Mouse (Mus musculus) hindbrain, embryonic 16.5 days (tissue): ENCODE data around the gene Trarg1. TPM values are rescaled to one million over a fixed set of nuclear protein-coding genes. Genes with fewer than 3 reads are reported as not detected.
A peak's percentile ranks its signal among the peaks of the same experiment; 100 is the strongest.
"Not testable (repeated sequence)": the region's sequence is repeated elsewhere in the genome, so short reads cannot be mapped to it uniquely, and the experiment has no call there.

Experiments
- ATAC-seq: fragments of 200-750 bp; cut with Nextera tagmentation; 2 replicates; pipeline ENCODE4 v1.8.0; 2017; ENCODE audit warnings: moderate TSS enrichment, moderate library complexity
- H3K27ac ChIP-seq: fragments of 300-500 bp; sonication (generic); 2 replicates; pipeline ENCODE4 v1.5.1; 2014; ENCODE audit warnings: low read depth, mild to moderate bottlenecking, control low read depth, low read length, moderate library complexity
- H3K27me3 ChIP-seq: fragments of 300-500 bp; sonication (generic); replicated peaks from 2 replicates; pipeline ENCODE4 v1.6.1; 2014; ENCODE audit warnings: low read length; ENCODE audit not compliant: control insufficient read depth, insufficient read depth
- H3K36me3 ChIP-seq: fragments of 300-500 bp; sonication (generic); 2 replicates; pipeline ENCODE4 v1.6.1; 2014; ENCODE audit warnings: mild to moderate bottlenecking, low read length, moderate library complexity, mixed read lengths; ENCODE audit not compliant: control insufficient read depth, insufficient read depth
- H3K4me1 ChIP-seq: fragments of 300-500 bp; sonication (generic); 2 replicates; pipeline ENCODE4 v1.6.1; 2014; ENCODE audit warnings: low read depth, low read length; ENCODE audit not compliant: control insufficient read depth, insufficient read depth
- H3K4me2 ChIP-seq: fragments of 300-500 bp; sonication (generic); 2 replicates; pipeline ENCODE4 v1.6.1; 2014; ENCODE audit warnings: mild to moderate bottlenecking, low read length, control low read depth, moderate library complexity
- H3K4me3 ChIP-seq: fragments of 300-500 bp; sonication (generic); 2 replicates; pipeline ENCODE4 v1.5.1; 2014; ENCODE audit warnings: mild to moderate bottlenecking, low read length, control low read depth, moderate library complexity
- H3K9ac ChIP-seq: fragments of 300-500 bp; sonication (generic); 2 replicates; pipeline ENCODE4 v1.6.1; 2014; ENCODE audit warnings: low read depth, mild to moderate bottlenecking, control low read depth, low read length, moderate library complexity
- H3K9me3 ChIP-seq: fragments of 300-500 bp; sonication (generic); 2 replicates; pipeline ENCODE4 v1.6.1; 2014; ENCODE audit warnings: mild to moderate bottlenecking, low read length, moderate library complexity; ENCODE audit not compliant: control insufficient read depth
- WGBS: fragments of 180-500 bp; shearing (Covaris S2); extraction: QIAGEN DNeasy Blood & Tissue Kit; methylation state at CpG from one replicate; pipeline ENCODE4 v1.1.7; 2014; 5-methylcytosine and 5-hydroxymethylcytosine counted together
- polyA plus RNA-seq: library from polyadenylated mRNA; unstranded; fragments of >200 nt; fragmentation: Nextera tagmentation; extraction: Ambion mirVana; gene quantifications from 2 replicates; pipeline ENCODE4 v1.2.1, GENCODE M21; 2015

Trarg1 gene
- 1.6 and 1.9 TPM in 2 replicates for polyA plus RNA-seq

DNA sequence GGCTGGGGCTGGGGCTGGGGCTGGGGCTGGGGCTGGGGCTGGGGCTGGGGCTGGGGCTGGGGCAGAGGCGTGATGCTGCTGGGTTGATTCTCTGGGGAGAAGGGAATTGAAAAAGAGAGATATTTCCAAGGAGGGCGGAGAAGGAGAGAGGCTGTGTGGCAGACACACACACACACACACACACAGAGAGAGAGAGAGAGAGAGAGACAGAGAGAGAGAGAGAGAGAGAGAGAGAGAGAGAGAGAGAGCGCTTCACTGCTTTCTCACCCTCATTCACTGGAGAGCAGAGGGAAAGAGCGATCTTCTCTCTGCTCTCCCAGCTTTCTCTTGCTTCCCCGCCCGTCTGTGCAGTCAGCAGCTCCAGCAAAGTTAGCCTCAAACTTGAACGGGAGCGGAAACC, at the start of gene Trarg1:
Gene Trarg1, plus strand, starts transcription at position 301 of the 400 bp plus-strand sequence.
- H3K9me3 ChIP-seq, H3K4me2 ChIP-seq, H3K4me1 ChIP-seq, H3K27me3 ChIP-seq, H3K9ac ChIP-seq, H3K36me3 ChIP-seq, H3K27ac ChIP-seq, ATAC-seq, H3K4me3 ChIP-seq: not testable (repeated sequence)
- whole genome bisulfite sequencing = 46% methylated on average over 8 of the region's 8 CpGs

DNA sequence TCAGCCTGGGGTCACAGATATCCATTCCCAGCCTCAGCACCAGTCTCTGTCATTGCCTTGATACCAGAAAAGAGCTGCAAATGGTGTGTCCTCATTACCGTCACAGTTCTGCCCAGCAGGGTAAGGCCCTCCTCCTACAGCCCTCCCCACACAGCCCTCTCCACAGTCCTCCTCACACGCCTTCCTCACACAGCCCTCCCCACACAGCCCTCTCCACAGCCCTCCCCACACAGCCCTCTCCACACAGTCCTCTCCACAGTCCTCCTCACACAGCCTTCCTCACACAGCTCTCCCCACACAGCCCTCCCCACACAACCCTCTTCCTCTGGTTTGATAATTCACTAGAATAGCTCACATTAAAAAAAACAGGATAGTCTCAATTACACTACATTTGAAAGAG, 49.6 kb upstream of the Trarg1 start:
- Histone ChIP-seq H3K9ac (no peak overlapping the region), H3K27me3 (no peaks in the 10 kb centered on the region), H3K4me1 (no peaks in the 10 kb centered on the region), H3K9me3 (no peaks in the 10 kb centered on the region), H3K36me3 (no peaks in the 10 kb centered on the region), H3K4me3 (no peak overlapping the region), H3K27ac (no peak overlapping the region), H3K4me2 (no peak overlapping the region)
- WGBS = 34% methylated on average over 2 of the region's 2 CpGs
- ATAC-seq = no peak

DNA sequence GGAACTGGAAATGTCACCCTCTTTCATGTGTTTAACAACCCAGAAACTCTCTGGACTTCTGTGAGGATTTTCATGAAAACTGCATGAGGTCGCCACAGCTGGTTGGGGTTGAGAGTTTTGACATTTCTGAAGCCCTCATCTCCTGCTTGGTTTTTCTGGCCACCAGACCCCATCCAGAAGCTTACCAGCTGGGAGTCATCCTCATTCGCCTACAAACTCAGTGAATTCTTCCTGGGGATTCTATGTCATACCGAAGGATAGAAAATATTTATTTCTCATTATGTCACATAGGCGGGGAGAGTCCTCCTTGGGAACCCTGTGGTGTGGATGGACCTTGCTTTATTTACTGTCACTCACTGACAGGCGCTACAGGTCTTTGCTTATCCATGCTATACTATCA, 49.1 kb upstream of the Trarg1 start:
- WGBS = 86% methylated on average over 5 of the region's 5 CpGs
- H3K9me3 ChIP-seq = no peaks in the 10 kb centered on the region
- no peak for ATAC-seq
- H3K27me3 ChIP-seq = no peaks in the 10 kb centered on the region
- H3K4me1 ChIP-seq = no peaks in the 10 kb centered on the region
- no peak overlapping the region for H3K27ac ChIP-seq
- no peak overlapping the region for H3K4me2 ChIP-seq
- no peaks in the 10 kb centered on the region for H3K36me3 ChIP-seq
- no peak overlapping the region for H3K4me3 ChIP-seq
- H3K9ac ChIP-seq = no peak overlapping the region

DNA sequence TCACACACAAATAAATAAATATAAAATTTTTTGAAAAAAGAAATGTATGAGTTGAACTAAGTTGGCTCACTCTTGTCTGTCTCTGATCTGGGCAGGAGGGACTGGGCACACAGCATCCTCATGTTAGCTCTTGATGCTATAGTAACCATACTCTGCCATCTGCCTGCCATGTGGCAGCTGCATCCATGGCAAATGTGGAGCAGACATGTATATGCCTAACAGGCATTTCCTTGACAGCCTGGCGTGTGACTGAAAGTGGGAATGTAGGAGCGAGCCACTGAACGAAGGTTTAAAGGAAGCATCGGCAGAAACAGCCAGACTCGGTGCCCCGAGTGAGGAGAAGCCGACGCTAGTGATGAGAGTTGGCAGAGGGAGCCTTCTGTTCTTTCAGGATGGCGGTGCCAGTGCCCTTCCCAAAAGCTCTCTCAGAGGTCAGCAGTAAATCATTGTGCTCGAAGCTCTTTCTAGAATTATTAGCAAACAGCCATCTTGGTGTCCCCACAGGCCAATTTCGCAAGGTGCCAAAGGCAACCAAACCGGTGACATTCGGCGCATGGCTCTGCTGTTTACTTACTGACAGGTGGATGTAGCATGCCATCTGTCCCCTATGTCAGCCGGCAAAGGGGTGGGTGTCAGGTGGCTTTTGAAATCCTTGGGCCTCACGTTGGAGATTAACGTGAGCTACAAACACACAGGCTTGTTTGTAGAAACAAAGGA, 40.2 kb upstream of the Trarg1 start:
- peak overlapping the region; percentile 20; the same call in 1 of the 2 replicates for H3K27ac ChIP-seq

DNA sequence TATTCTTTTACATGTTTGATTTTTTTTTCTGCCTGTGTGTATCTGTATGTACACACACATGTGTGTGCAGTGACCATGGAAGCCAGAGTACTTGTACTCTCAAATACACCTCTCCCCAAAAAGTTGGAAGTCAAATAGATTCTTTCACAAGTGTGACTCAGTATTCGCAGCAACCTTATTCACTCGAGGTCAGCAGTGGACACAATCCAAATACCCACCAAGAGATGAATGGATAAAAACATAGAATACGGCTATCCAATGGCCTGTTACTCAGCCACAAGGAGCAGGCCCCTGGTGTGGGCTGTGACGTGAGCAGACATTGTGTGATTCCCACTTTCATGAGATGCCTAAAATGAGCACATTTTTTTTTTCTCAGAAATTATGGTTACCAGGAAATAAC, 39.4 kb upstream of the Trarg1 start:
- Histone ChIP-seq H3K36me3 (no peaks in the 10 kb centered on the region), H3K27me3 (no peaks in the 10 kb centered on the region; the same call in 1 of the 2 replicates), H3K27ac (no peak overlapping the region), H3K4me1 (peaks cover 18% of the 10 kb centered on the region), H3K4me2 (no peak overlapping the region), H3K9me3 (no peaks in the 10 kb centered on the region), H3K9ac (no peak overlapping the region), H3K4me3 (no peak overlapping the region)
- no peak for ATAC-seq
- WGBS = 59% methylated on average over 4 of the region's 4 CpGs

More for the DNA sequence above, 40.2 kb upstream of the Trarg1 start:
- Histone ChIP-seq H3K4me1 (peaks cover 10% of the 10 kb centered on the region), H3K27me3 (no peaks in the 10 kb centered on the region), H3K4me3 (no peak overlapping the region), H3K4me2 (no peak overlapping the region), H3K36me3 (no peaks in the 10 kb centered on the region), H3K9ac (no peak overlapping the region), H3K9me3 (no peaks in the 10 kb centered on the region)
- 53% methylated on average over 17 of the region's 17 CpGs for WGBS
- ATAC-seq = 0 out of 2 replicates have a peak, but pooled peaks have one; percentile 61

DNA sequence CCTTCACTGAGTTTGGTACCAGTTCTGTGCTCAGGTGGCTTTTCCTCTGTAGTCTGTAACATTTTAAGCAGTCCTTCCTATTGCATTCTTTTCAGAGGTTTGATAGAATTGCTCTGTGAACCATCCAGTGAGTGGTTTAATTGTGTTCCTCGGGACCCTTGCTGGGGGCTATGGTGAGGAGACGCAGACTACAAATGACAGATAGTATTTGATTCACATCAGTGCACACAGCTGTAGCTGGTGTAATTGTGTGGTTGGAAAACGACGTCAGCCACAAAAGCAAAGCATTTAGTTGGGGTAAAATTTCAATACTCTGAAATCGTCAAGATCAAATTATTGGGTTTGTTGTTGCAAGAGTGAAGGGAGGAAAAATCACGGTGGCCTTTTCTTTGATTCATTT, 35.4 kb upstream of the Trarg1 start:
- no peak overlapping the region for H3K4me2 ChIP-seq
- peak overlapping the region; percentile 59 for H3K27ac ChIP-seq
- WGBS = 29% methylated on average over 6 of the region's 6 CpGs
- no peak overlapping the region for H3K9ac ChIP-seq
- no peaks in the 10 kb centered on the region; the same call in 1 of the 2 replicates for H3K27me3 ChIP-seq
- H3K9me3 ChIP-seq = no peaks in the 10 kb centered on the region
- no peak for ATAC-seq
- no peak overlapping the region for H3K4me3 ChIP-seq
- H3K36me3 ChIP-seq = no peaks in the 10 kb centered on the region
- peaks cover 39% of the 10 kb centered on the region for H3K4me1 ChIP-seq

DNA sequence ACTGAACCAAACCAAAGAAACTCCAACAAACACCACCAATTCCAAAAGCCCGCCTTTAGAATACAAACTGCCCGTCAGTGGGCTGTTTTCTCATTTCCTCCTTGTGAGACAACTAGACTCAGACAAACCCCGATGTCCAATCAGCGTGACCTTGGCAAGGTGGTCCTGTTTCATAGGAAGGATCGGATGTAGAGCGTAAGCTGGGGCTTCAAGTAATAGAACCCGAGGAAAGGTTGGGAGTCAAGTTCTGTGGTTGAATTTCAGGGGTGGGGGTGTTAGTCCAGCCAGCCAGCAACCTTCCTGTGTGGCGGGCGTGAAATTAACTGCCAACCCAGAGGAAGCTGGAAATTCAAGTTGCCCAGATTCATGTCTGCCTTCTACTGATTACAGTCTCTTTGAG, 34.6 kb upstream of the Trarg1 start:
- Histone ChIP-seq H3K9ac (0 out of 2 replicates have a peak overlapping the region, but pooled peaks have one; percentile 35), H3K27ac (no peak overlapping the region; the same call in 1 of the 2 replicates)

DNA sequence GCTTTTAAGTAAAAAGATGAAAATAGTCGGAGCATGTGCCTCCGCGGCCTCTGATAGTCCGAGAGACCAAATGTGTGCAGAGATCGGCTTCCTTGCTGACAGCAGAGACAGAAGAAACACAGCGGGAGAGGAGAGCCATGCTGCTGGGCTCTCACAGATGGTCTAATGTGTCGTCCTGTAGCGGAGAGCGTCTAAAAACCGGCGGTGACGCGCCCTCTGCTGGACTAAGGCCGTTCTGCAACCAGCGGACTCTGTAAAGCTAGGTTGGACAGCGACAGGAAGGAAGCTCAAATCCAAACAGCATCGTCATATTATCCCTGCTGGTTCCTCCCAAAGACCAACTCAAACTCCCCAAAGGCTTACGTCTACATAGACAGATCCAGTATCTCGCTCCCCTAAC, 33.7 kb upstream of the Trarg1 start:
- Histone ChIP-seq H3K27ac (peak overlapping the region; percentile 19; the same call in 1 of the 2 replicates), H3K4me1 (peaks cover 35% of the 10 kb centered on the region), H3K27me3 (no peaks in the 10 kb centered on the region; the same call in 1 of the 2 replicates), H3K9ac (peak overlapping the region; percentile 53), H3K9me3 (no peaks in the 10 kb centered on the region), H3K36me3 (no peaks in the 10 kb centered on the region), H3K4me2 (peak overlapping the region; percentile 68), H3K4me3 (peak overlapping the region; percentile 34)
- 0% methylated on average over 19 of the region's 19 CpGs for whole genome bisulfite sequencing
- peak; percentile 75 for ATAC-seq

More for the DNA sequence above, 34.6 kb upstream of the Trarg1 start:
- Histone ChIP-seq H3K9me3 (no peaks in the 10 kb centered on the region), H3K4me3 (no peak overlapping the region), H3K27me3 (no peaks in the 10 kb centered on the region; the same call in 1 of the 2 replicates), H3K4me2 (no peak overlapping the region), H3K4me1 (peaks cover 35% of the 10 kb centered on the region), H3K36me3 (no peaks in the 10 kb centered on the region)
- ATAC-seq = no peak
- 67% methylated on average over 9 of the region's 9 CpGs for WGBS

DNA sequence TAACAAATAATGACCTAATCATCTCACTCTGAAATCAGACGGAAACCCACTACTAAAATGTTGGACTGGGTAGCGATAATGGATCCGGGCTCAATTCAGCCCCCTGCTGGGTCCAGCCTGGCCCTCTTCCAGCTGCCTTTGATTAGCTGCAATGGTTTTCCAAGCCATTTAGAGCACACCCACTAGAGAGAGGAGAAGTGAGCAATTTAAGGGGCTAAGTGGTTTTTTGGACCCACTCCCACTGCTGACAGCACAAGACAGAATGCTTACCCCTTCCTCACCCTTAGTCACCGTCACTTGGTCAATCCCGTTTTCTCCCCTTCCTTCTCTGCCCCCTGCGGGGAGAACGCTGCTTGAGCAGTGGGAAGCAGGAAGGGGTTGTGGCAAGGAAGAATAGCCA, 32.5 kb upstream of the Trarg1 start:
- no peaks in the 10 kb centered on the region; the same call in 1 of the 2 replicates for H3K27me3 ChIP-seq
- peak overlapping the region; percentile 50 for H3K4me2 ChIP-seq
- no peak overlapping the region; the same call in 1 of the 2 replicates for H3K4me3 ChIP-seq
- H3K9ac ChIP-seq = no peak overlapping the region; the same call in 1 of the 2 replicates
- 0% methylated on average over 7 of the region's 7 CpGs for WGBS
- H3K36me3 ChIP-seq = no peaks in the 10 kb centered on the region
- peaks cover 35% of the 10 kb centered on the region for H3K4me1 ChIP-seq
- ATAC-seq = peak; percentile 63; the same call in 1 of the 2 replicates
- no peaks in the 10 kb centered on the region for H3K9me3 ChIP-seq
- H3K27ac ChIP-seq = peak overlapping the region; percentile 52; the same call in 1 of the 2 replicates
